Mouse (Mus musculus) thymus, adult 18-20 months (tissue): ENCODE measurements around the gene Galr3.
"Not testable (repeated sequence)": the region's sequence is repeated elsewhere in the genome, so short reads cannot be mapped to it uniquely, and the experiment has no call there.

ENCODE experiments used
- DNase-seq, 2 experiments: peaks; one replicate each; pipeline ENCODE4 v3.0.0; 2022; ENCODE audit warnings: mixed read lengths in 2 of 2

Galr3 gene

GRCm38 (mm10) chr15:79041585-79041984 lies at the start of gene Galr3:
TSS of gene Galr3 (plus strand) at chr15:79041885.
- no peak for DNase-seq

- no peak for DNase-seq
These were observed 49.5 kb upstream of the Galr3 start for GRCm38 (mm10) chr15:78992235-78992634.

DNA sequence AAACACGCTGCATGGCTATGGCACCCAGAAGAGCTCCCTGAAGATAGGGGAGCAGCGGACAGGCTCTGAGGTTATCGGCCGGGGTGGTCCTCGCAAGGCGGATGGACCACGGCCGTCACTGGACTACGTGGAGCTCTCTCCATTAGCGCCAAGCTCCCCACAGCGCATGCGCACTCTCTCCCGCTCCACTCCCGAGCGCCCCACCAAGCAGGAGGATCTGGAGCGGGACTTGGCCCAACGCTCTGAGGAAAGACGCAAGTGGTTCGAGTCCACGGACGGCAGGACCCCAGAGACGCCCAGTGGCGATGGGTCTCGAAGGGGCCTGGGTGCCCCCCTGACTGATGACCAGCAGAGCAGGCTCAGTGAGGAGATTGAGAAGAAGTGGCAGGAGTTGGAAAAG lies 48.8 kb upstream of the Galr3 start:
- DNase-seq = no peak

DNA sequence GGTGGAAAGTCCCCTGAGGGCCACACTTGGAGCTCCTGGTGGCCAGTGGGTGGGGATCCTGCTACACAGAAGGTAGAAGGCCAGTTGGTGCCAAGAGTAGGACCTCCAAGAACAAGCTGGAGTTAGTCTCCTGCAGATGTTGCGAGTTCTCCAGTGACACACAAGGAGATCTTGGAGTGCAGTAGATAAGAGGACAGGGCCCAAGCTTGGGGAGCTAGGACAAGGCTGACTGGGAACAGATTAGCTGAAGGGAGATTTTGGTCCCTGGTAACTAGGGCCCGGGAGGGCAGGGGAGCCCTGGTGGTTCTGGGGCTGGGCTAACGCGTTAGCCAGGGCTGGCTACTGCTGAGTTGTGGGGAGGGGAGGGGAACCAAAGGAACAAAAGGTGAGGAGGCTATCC lies 45.8 kb upstream of the Galr3 start:
- no peak for DNase-seq

DNA sequence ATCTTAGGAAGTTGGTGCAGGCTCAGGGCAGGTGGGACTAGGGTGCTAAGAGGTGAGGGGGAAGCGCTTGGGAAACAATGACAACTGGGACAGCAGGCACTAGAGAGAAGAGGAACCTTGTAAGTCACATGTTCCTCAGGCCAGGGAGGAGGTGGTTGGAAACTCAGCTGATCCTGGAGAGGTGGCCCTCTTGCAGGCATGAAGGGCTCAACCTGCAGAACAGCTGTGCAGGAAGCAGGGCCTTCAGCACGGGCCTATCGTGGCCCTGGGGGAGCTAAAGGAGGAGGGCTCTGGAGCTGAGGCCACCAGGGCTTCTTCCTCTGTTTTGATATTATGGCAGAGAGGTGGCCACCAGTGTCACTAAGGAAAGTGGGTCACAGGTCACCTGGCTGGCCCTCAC lies 45.0 kb upstream of the Galr3 start:
- DNase-seq = peak; percentile 20 to 36

DNA sequence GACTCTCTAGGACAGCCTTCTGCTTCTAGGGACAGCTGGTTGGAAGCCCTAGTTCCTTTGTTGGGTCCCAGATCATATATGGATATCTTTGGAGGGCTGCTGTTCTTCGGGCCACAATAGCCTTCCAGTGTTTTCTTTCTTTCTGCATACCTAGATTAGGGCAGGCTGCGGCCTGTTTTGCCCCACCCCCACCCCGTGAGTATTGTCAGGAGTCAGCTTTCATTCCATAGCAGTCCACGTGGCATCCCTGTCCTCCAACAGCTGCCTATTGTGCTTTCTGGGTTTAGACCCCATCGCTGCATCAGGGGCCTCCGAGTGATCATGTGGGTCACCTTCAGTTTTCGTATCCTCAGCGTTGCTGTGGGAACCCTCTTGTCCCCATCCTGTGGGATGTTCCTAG lies 43.3 kb upstream of the Galr3 start:
- no peak for DNase-seq

DNA sequence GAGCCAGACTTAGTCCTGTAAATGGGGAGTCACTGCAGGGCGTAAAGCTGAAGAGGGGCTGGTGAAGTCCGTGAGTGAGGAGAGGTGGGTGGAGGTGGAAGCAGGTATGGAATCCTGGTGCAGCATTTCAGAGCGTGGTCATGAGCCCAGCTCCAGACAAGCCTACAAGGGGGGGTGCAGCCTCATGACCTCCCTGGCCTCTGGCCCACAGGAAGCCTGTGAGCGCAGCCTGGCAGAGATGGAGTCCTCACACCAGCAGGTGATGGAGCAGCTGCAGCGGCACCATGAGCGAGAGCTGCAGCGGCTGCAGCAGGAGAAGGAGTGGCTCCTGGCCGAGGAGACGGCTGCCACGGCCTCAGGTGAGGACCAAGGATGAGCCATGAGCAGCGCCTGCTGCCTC lies 42.1 kb upstream of the Galr3 start:
- no peak for DNase-seq

DNA sequence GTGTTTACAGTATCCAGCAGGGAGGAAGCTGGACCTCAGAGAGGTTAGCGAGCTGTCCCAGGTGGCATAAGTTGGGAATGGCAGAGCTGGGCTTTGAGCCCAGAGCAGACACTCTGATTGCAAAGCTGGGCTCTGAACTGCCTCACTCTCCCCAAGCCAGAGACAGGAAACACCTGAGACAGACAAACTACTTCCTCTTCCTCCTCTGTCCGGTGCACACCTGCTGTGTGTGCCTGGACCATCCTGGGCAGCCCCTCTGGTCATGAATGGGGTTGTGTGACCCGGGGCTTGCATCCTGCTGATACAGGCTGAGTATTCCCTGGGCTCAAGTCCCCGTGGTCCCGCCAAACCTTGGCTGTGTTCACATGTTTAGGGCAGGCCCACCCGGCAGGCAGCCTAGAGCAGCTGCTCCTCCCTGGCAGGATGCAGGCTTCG lies 41.3 kb upstream of the Galr3 start:
- no peak for DNase-seq

- DNase-seq = no peak
These were observed 40.1 kb upstream of the Galr3 start for GRCm38 (mm10) chr15:79001559-79001958.

DNA sequence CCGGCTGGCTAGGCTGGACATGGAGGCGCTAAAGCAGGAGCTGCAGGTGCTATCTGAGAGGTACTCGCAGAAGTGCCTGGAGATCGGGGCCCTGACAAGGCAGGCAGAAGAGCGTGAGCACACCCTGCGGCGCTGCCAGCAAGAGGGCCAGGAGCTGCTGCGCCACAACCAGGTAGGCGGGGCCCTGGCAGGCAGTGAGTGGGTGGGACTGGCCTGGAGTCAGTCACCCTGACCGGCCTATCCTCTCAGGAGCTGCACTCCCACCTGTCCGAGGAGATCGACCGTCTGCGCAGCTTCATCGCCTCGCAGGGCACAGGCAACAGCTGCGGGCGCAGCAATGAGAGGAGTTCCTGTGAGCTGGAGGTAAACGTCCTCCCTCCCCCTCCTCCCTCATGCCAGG lies 39.6 kb upstream of the Galr3 start:
- no peak for DNase-seq

DNA sequence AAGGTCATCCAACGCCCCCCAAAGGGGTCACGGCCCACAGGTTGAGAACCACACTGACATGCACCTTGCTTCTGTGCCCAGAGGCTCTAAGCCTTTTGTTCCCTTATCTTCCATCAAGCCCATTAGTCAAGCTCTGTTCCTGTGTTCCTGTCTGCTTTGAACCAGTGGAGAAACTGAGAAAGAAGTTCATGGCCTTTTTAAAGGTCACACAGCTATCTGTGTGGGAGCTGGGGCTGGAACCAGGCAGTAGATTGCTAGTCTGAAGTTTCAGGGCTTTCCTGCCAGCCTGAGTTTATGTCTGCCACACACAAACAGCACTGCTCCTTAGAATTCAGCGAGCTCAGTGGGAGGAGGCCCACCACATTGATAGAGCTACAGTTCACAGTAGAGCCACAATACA lies 38.6 kb upstream of the Galr3 start:
- DNase-seq = no peak

GRCm38 (mm10) chr15:79005581-79005980 lies 36.1 kb upstream of the Galr3 start:
- no peak for DNase-seq

- DNase-seq = no peak
These were observed 35.0 kb upstream of the Galr3 start for GRCm38 (mm10) chr15:79006638-79007037.

GRCm38 (mm10) chr15:79007059-79007458 lies 34.6 kb upstream of the Galr3 start:
- DNase-seq = no peak

DNA sequence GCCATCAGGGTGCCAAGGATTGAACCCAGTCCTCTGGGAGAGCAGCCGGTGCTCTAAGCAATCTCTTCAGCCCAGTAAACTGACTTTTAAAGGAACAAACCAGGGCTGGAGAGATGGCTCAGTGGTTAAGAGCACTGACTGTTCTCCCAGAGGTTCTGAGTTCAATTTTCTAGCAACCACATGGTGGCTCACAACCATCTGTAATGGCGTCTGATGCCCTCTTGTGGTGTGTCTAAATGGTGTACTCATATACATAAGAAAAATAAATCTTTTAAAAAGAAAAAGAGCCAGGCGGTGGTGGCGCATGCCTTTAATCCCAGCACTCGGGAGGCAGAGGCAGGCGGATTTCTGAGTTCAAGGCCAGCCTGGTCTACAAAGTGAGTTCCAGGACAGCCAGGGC lies 33.8 kb upstream of the Galr3 start:
- DNase-seq = not testable (repeated sequence)

GRCm38 (mm10) chr15:79009734-79010133 lies 32.0 kb upstream of the Galr3 start:
- DNase-seq = no peak

DNA sequence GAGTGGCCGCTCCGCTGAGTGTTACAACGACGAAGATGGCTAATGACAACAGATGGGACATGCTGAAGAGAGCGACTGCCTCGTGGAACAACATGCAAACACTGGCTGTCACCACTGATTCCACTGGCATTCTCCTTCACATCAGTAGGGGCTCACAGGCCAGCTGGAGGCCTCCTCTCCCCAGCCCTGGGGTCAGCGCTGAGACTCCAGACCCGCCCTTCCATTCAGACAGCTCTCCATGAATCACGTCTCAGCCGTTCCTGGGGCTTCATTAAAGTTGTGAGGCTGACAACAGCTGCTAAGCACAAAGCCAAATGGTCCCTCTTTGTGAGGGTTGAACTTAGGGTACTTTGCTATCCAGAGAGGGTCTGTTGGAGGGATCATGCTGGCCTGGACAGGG lies 30.1 kb upstream of the Galr3 start:
- DNase-seq = no peak

GRCm38 (mm10) chr15:79013382-79013781 lies 28.3 kb upstream of the Galr3 start:
- DNase-seq = no peak

GRCm38 (mm10) chr15:79018191-79018590 lies 23.5 kb upstream of the Galr3 start:
- no peak for DNase-seq

DNA sequence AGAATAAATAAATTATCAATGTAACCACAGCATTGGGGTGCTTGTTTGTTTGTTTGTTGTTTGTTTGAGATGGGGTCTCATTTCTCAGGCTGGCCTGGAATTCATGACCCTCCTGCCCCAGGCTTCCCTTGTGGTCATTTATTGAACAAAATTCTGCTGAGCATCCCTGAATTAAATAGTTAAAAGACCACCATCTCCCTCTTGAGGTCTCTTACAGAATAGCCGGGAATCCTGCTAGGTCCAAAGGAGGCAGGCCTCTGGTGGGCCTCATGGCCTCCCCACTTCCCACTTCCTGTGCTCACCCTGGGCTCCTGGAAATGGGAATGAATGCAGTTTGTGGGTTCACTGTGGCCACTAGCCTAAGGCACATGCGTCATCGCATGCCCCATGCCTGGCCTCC lies 22.8 kb upstream of the Galr3 start:
- no peak for DNase-seq

- no peak for DNase-seq
These were observed 18.9 kb upstream of the Galr3 start for GRCm38 (mm10) chr15:79022671-79023230.

DNA sequence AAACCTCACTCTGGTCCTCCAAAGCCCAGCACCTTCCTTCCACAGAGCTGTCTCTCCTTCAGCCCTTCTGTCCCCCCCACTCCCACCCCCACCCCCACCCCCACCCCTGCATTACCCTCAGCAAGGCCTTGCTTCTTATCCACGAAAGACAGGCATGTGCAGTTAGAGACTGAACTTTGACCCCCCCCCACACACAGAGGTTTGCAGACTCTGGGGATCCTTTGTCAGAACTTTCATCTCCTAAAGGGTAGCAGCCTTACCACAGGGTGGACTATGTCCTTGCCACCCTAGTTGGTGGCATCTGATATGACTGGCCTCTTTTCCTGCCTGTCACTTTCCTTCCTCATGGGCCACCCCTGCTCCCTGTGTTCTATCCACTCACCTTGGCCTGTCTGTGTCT lies 18.3 kb upstream of the Galr3 start:
- no peak for DNase-seq

- no peak for DNase-seq
These were observed 15.9 kb upstream of the Galr3 start for GRCm38 (mm10) chr15:79025687-79026308.

DNA sequence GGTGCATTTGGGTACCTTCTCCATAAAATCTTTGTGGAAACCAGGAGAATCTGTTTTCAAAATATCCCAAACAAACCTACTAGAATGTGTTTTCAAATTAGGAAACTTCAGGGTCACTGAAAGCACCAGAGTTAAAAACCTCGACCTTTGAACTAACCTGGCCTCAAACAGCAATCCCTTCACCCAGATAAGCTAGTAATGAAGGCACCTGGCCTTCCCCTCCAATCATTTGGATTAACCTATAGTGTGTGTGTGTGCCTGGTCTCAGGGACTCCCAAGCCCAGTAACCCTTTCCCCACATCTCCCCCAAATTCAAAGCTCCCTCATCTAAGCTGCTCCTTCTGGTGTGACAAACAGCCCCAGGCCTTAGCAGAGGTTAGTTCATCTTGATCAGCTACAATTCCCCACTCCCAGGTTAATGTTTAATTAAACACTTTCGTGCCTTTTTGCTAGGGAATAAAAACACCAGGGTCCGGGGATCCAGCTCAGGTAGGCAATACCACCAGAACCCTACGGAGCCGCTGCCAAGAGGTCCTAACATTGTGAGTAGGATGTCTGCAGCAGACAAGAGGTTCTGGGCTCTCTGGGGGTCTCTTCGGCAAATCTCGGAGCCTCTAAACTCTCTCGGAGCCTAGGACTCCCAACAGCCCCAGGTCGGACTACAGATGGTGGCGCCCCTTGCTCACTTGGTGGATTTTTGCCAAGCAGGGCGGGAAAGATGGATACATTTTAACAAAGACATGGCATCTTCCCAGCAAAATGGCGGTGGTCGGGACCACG lies 15.0 kb upstream of the Galr3 start:
- DNase-seq = no peak
